Mouse (Mus musculus) liver, embryonic 14.5 days (tissue): Measurements from ENCODE around the gene Rcor3. TPM values are rescaled to one million over a fixed set of nuclear protein-coding genes. Genes with fewer than 3 reads are reported as not detected.
A peak's percentile ranks its signal among the peaks of the same experiment; 100 is the strongest.

ENCODE experiments used
- ATAC-seq: fragments of 200-750 bp; cut with Nextera tagmentation; 2 replicates; pipeline ENCODE4 v1.8.0; 2017; ENCODE audit warnings: moderate number of reproducible peaks, mild to moderate bottlenecking, moderate library complexity; ENCODE audit not compliant: insufficient read depth
- DNase-seq, 3 experiments: peaks; one replicate each; pipeline ENCODE4 v3.0.0-alpha.2; 2012 to 2013; ENCODE audit warnings: low read depth in 3 of 3, low spot score in 3 of 3
- H3K27ac ChIP-seq: fragments of 300-500 bp; sonication (generic); 2 replicates; pipeline ENCODE4 v1.5.1; 2014; ENCODE audit warnings: moderate library complexity, mild to moderate bottlenecking, control low read depth, inconsistent platforms
- H3K27me3 ChIP-seq: fragments of 300-500 bp; sonication (generic); 2 replicates; pipeline ENCODE4 v1.6.1; 2014; ENCODE audit warnings: mild to moderate bottlenecking, low read length, moderate library complexity; ENCODE audit not compliant: control insufficient read depth, insufficient read depth
- H3K36me3 ChIP-seq: fragments of 300-500 bp; sonication (generic); replicated peaks from 2 replicates; pipeline ENCODE4 v1.6.1; 2014; ENCODE audit warnings: low read depth; ENCODE audit not compliant: control insufficient read depth, insufficient read depth
- H3K4me1 ChIP-seq, 2 experiments: fragments of 200-500 bp in 1 of 2; fragments of 300-500 bp in 1 of 2; sonication (generic) in 1 of 2; replicated peaks; 2 replicates each; pipeline ENCODE4 v1.6.1; 2012 to 2014; ENCODE audit warnings: antibody characterized with exemption in 1 of 2, inconsistent platforms in 1 of 2, low read length in 1 of 2; ENCODE audit not compliant: control insufficient read depth in 2 of 2, insufficient read depth in 2 of 2
- H3K4me2 ChIP-seq: fragments of 300-500 bp; sonication (generic); 2 replicates; pipeline ENCODE4 v1.6.1; 2014; ENCODE audit warnings: low read depth, mild to moderate bottlenecking, control low read depth, moderate library complexity
- H3K4me3 ChIP-seq, 2 experiments: fragments of 200-500 bp in 1 of 2; fragments of 300-500 bp in 1 of 2; sonication (generic) in 1 of 2; 2 replicates each; pipeline ENCODE4 v1.5.1; 2012 to 2014; ENCODE audit warnings: low read depth in 2 of 2, low read length in 2 of 2, mild to moderate bottlenecking in 2 of 2, control low read depth in 1 of 2, inconsistent platforms in 1 of 2, moderate library complexity in 1 of 2; ENCODE audit not compliant: insufficient read depth in 1 of 2
- H3K9ac ChIP-seq: fragments of 300-500 bp; sonication (generic); replicated peaks from 2 replicates; pipeline ENCODE4 v1.6.1; 2014; ENCODE audit warnings: mild to moderate bottlenecking, control low read depth, moderate library complexity
- H3K9me3 ChIP-seq: fragments of 300-500 bp; sonication (generic); 2 replicates; pipeline ENCODE4 v1.6.1; 2016; ENCODE audit warnings: low read length, mixed read lengths; ENCODE audit not compliant: control insufficient read depth
- CTCF ChIP-seq: IDR thresholded peaks from 2 replicates; pipeline ENCODE4 v1.5.1; 2016; ENCODE audit warnings: antibody characterized with exemption, low read depth, control low read depth
- EP300 ChIP-seq: IDR thresholded peaks from 2 replicates; pipeline ENCODE4 v1.6.1; 2016; ENCODE audit warnings: antibody characterized with exemption, low read depth
- WGBS: fragments of 180-500 bp; shearing (Covaris S2); extraction: QIAGEN DNeasy Blood & Tissue Kit; methylation state at CpG from one replicate; pipeline ENCODE4 v1.1.7; 2014; ENCODE audit not compliant: insufficient replicate concordance; 5-methylcytosine and 5-hydroxymethylcytosine counted together
- polyA plus RNA-seq, 2 experiments: library from polyadenylated mRNA; depleted of rRNA in 1 of 2; stranded (reverse) in 1 of 2; unstranded in 1 of 2; fragments of >200 nt; fragmentation: Nextera tagmentation in 1 of 2; extraction: Ambion mirVana in 1 of 2; gene quantifications; 2 replicates each; pipeline versions ENCODE4 v1.2.1 to v1.2.3; 2012 to 2014

The Rcor3 gene
- polyA plus RNA-seq, 2 experiments = 6.9 to 9.1 TPM

GRCm38 (mm10) chr1:192063209-192063946, 74.5 kb downstream of the Rcor3 start:
- Histone ChIP-seq H3K9ac (no peak overlapping the region), H3K36me3 (peaks cover 4% of the 10 kb centered on the region), H3K9me3 (peaks cover 3% of the 10 kb centered on the region; the same call in 1 of the 2 replicates), H3K4me3 (no peak overlapping the region), H3K27ac (no peak overlapping the region), H3K27me3 (no peaks in the 10 kb centered on the region), H3K4me2 (no peak overlapping the region), H3K4me1 (peaks cover 0 to 2% of the 10 kb centered on the region in 2 experiments; a peak in 2 of 4 replicates)
- 70% methylated on average over 8 of the region's 8 CpGs for WGBS
- ATAC-seq (no peak), DNase-seq (no peak)
- TF ChIP-seq EP300 = no peak
- TF ChIP-seq CTCF = peak; percentile 24; the same call in 1 of the 2 replicates

GRCm38 (mm10) chr1:192062682-192063081, 75.2 kb downstream of the Rcor3 start:
- H3K27ac ChIP-seq = no peak overlapping the region
- H3K4me2 ChIP-seq = no peak overlapping the region
- H3K4me3 ChIP-seq = no peak overlapping the region
- H3K9me3 ChIP-seq = peaks cover 3% of the 10 kb centered on the region; the same call in 1 of the 2 replicates
- H3K36me3 ChIP-seq = peaks cover 4% of the 10 kb centered on the region
- no peaks in the 10 kb centered on the region for H3K4me1 ChIP-seq
- ATAC-seq = no peak
- TF ChIP-seq EP300 = no peak
- no peak for TF ChIP-seq CTCF
- no peaks in the 10 kb centered on the region for H3K27me3 ChIP-seq
- 67% methylated on average over 14 of the region's 14 CpGs for WGBS
- DNase-seq = no peak
- H3K9ac ChIP-seq = no peak overlapping the region

- Histone ChIP-seq H3K9me3 (peaks cover 3% of the 10 kb centered on the region; the same call in 1 of the 2 replicates), H3K27ac (no peak overlapping the region), H3K4me1 (no peaks in the 10 kb centered on the region), H3K9ac (no peak overlapping the region), H3K4me3 (no peak overlapping the region), H3K27me3 (no peaks in the 10 kb centered on the region), H3K36me3 (peaks cover 3% of the 10 kb centered on the region), H3K4me2 (no peak overlapping the region)
- no peak for ATAC-seq
- TF ChIP-seq CTCF (no peak), EP300 (no peak)
- DNase-seq = no peak
- 61% methylated on average over 3 of the region's 4 CpGs for WGBS
Measured at GRCm38 (mm10) chr1:192061666-192062306, 76.1 kb downstream of the Rcor3 start.

DNA sequence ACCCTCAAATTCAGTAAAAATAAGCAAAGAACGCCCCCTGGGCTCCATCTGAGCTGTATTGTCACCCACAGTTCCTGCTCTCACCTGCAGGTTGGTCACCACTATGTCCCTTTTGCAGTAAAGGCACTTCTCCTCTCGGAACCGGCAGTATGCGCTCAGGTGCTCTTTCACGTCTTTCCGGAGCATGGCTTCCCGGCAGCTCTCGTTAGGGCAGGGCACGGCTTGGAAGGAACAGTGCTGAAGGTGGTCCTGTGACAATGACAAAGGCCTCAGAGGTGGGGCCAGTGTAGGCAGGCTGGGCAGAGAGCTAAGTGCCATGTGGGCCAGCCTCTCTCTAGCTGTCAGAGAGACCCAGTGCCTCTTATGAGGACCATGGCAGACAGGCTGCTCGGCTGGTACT, 79.0 kb downstream of the Rcor3 start:
- 78% methylated on average over 10 of the region's 10 CpGs for WGBS
- no peaks in the 10 kb centered on the region for H3K27me3 ChIP-seq
- no peak overlapping the region for H3K9ac ChIP-seq
- H3K36me3 ChIP-seq = no peaks in the 10 kb centered on the region
- TF ChIP-seq EP300 = no peak
- no peak for TF ChIP-seq CTCF
- no peak overlapping the region for H3K4me2 ChIP-seq
- peaks cover 3% of the 10 kb centered on the region; the same call in 1 of the 2 replicates for H3K9me3 ChIP-seq
- H3K4me1 ChIP-seq = no peaks in the 10 kb centered on the region
- no peak for DNase-seq
- no peak for ATAC-seq
- H3K27ac ChIP-seq = no peak overlapping the region
- no peak overlapping the region for H3K4me3 ChIP-seq

DNA sequence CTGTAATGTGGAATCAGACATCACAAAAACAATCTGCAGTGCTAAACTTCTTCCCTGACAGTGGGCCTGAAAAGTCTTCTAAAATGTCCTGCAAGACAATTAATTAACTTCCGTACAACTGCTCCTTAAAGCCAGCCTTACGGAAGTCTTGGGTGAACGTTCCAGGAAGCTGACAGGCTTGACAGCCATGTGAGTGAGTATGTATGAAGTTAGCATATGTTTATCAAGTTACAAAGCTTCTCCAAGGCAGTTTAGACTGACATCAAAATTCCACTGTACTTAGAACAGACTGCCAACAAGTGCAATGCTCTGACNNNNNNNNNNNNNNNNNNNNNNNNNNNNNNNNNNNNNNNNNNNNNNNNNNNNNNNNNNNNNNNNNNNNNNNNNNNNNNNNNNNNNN, 84.1 kb downstream of the Rcor3 start:
- WGBS = 75% methylated on average over 3 of the region's 3 CpGs
- no peaks in the 10 kb centered on the region for H3K27me3 ChIP-seq
- no peak for DNase-seq
- no peak overlapping the region for H3K27ac ChIP-seq
- no peak overlapping the region for H3K9ac ChIP-seq
- H3K4me3 ChIP-seq = no peak overlapping the region
- no peak for TF ChIP-seq CTCF
- no peak for TF ChIP-seq EP300
- no peak for ATAC-seq
- H3K4me1 ChIP-seq = no peaks in the 10 kb centered on the region
- H3K4me2 ChIP-seq = no peak overlapping the region
- no peaks in the 10 kb centered on the region for H3K9me3 ChIP-seq
- no peaks in the 10 kb centered on the region for H3K36me3 ChIP-seq
